Mouse (Mus musculus): ENCODE measurements around the gene Prelid1. TPM values are rescaled to one million over a fixed set of nuclear protein-coding genes. Genes with fewer than 3 reads are reported as not detected.
A peak's percentile ranks its signal among the peaks of the same experiment; 100 is the strongest.

Prelid1 gene
- total and polyA plus RNA-seq, 3 experiments, result 203 to 630 TPM; not detected in 1

- Histone ChIP-seq H3K4me3 (ENCODE audit: control insufficient read depth in 1 of 2, insufficient read depth in 1 of 2, low read depth in 2 of 2, low read length in 2 of 2) (no peak overlapping the region), H3K79me2 (ENCODE audit: control insufficient read depth, insufficient read depth, low read length, poor library complexity) (peaks cover 10% of the 10 kb centered on the region), H3K36me3 (ENCODE audit: control insufficient read depth in 1 of 2, insufficient read depth in 2 of 2, low read length in 2 of 2) (peaks cover 4 to 9% of the 10 kb centered on the region in 2 experiments; a peak in 2 of 4 replicates), H3K4me1 (ENCODE audit: control insufficient read depth in 1 of 2, insufficient read depth in 2 of 2, low read length in 2 of 2) (peaks cover 0 to 16% of the 10 kb centered on the region in 2 experiments; a peak in 2 of 4 replicates), H3K9ac (ENCODE audit: control insufficient read depth, low read depth, low read length, poor library complexity, severe bottlenecking) (no peak overlapping the region), H3K27ac (ENCODE audit: control insufficient read depth, low read depth, low read length) (no peak overlapping the region), H3K9me3 (replicated peaks; ENCODE audit: insufficient read depth, low read length) (no peaks in the 10 kb centered on the region), H3K27me3 (ENCODE audit: control insufficient read depth in 1 of 2, insufficient read depth in 2 of 2, low read length in 2 of 2) (no peaks in the 10 kb centered on the region)
- peak; percentile 94 for DNase-seq (ENCODE audit: low read depth, low spot score)
- TF ChIP-seq JUND (IDR thresholded peaks at IDR 0.05; ENCODE audit: low read depth, low read length) (peak; percentile 27; the same call in 1 of the 2 replicates), NELFE (IDR thresholded peaks at IDR 0.05; ENCODE audit: low read depth, low read length) (no peak), USF1 (IDR thresholded peaks at IDR 0.05; ENCODE audit: low read depth, low read length) (peak; percentile 67), GATA1 (IDR thresholded peaks at IDR 0.05; ENCODE audit: low read depth, low read length) (no peak), BHLHE40 (IDR thresholded peaks at IDR 0.05; ENCODE audit: borderline replicate concordance, low read depth, low read length) (no peak), CHD1 (IDR thresholded peaks at IDR 0.05; ENCODE audit: low read depth, low read length) (no peak), RAD21 (IDR thresholded peaks at IDR 0.05; ENCODE audit: low read depth, low read length) (peak; percentile 69), ZNF384 (IDR thresholded peaks at IDR 0.05; ENCODE audit: low read depth, low read length) (no peak), TAL1 (IDR thresholded peaks at IDR 0.05; ENCODE audit: low read length) (no peak), E2F4 (IDR thresholded peaks at IDR 0.05; ENCODE audit: borderline replicate concordance, low read depth, low read length) (no peak), HCFC1 (IDR thresholded peaks at IDR 0.05; ENCODE audit: low read depth, low read length) (no peak), TCF12 (IDR thresholded peaks at IDR 0.05; ENCODE audit: low read depth, low read length) (no peak), POLR2AphosphoS5 (IDR thresholded peaks at IDR 0.05; ENCODE audit: borderline replicate concordance, low read depth, low read length) (no peak), RCOR1 (IDR thresholded peaks at IDR 0.05; ENCODE audit: low read depth, low read length) (no peak), POLR2A (IDR thresholded peaks at IDR 0.05; ENCODE audit: control insufficient read depth in 1 of 2, insufficient read depth in 1 of 2, low read depth in 1 of 2, low read length in 2 of 2, poor library complexity in 1 of 2) (no peak), ETS1 (IDR thresholded peaks at IDR 0.05; ENCODE audit: low read depth, low read length) (no peak), MXI1 (IDR thresholded peaks at IDR 0.05; ENCODE audit: low read depth, low read length) (peak; percentile 94), SIN3A (IDR thresholded peaks at IDR 0.05; ENCODE audit: low read length) (peak; percentile 91), NRF1 (IDR thresholded peaks at IDR 0.05; ENCODE audit: insufficient read depth, low read depth, low read length, poor library complexity, severe bottlenecking) (peak; percentile 63), UBTF (IDR thresholded peaks at IDR 0.05; ENCODE audit: borderline replicate concordance, insufficient read depth, low read depth, low read length) (no peak), EP300 (IDR thresholded peaks at IDR 0.05; ENCODE audit: low read depth in 1 of 2, low read length in 2 of 2) (no peak), MYC (IDR thresholded peaks at IDR 0.05; ENCODE audit: low read depth, low read length) (peak; percentile 76), MAZ (IDR thresholded peaks at IDR 0.05; ENCODE audit: low read depth, low read length) (no peak), MAFK (IDR thresholded peaks at IDR 0.05; ENCODE audit: borderline replicate concordance, low read depth, low read length) (no peak), MAX (IDR thresholded peaks at IDR 0.05; ENCODE audit: low read length) (peak; percentile 86), ZC3H11A (IDR thresholded peaks at IDR 0.05; ENCODE audit: low read depth, low read length) (peak; percentile 39; the same call in 1 of the 2 replicates), ZMIZ1 (IDR thresholded peaks at IDR 0.05; ENCODE audit: low read depth, low read length) (no peak), SMC3 (IDR thresholded peaks at IDR 0.05; ENCODE audit: low read depth, low read length) (peak; percentile 77), MEF2A (IDR thresholded peaks at IDR 0.05; ENCODE audit: extremely low read depth, insufficient replicate concordance, low read depth, low read length, poor library complexity, severe bottlenecking) (no peak), USF2 (IDR thresholded peaks at IDR 0.05; ENCODE audit: borderline replicate concordance in 1 of 2, insufficient read depth in 1 of 2, low read depth in 1 of 2, low read length in 2 of 2) (no peak), CTCF (IDR thresholded peaks at IDR 0.05 in 2 of 3, conservative IDR thresholded peaks at IDR 0.05 in 1 of 3; ENCODE audit: control insufficient read depth in 1 of 3, insufficient read depth in 1 of 3, low read depth in 2 of 3, low read length in 3 of 3, poor library complexity in 1 of 3, severe bottlenecking in 1 of 3) (peak; percentile 91 to 97 (median 91)), KAT2A (conservative IDR thresholded peaks at IDR 0.05; ENCODE audit: low read depth, low read length) (no peak), ZKSCAN1 (IDR thresholded peaks at IDR 0.05; ENCODE audit: low read depth, low read length) (no peak), POLR2AphosphoS2 (IDR thresholded peaks at IDR 0.05; ENCODE audit: low read length) (no peak), CHD2 (IDR thresholded peaks at IDR 0.05; ENCODE audit: low read length) (no peak), ELF1 (IDR thresholded peaks at IDR 0.05; ENCODE audit: low read depth, low read length) (0 out of 2 replicates have a peak, but pooled peaks have one; percentile 36), TBP (IDR thresholded peaks at IDR 0.05; ENCODE audit: low read depth, low read length) (0 out of 2 replicates have a peak, but pooled peaks have one; percentile 32), MYB (IDR thresholded peaks at IDR 0.05; ENCODE audit: low read depth, low read length) (no peak)
These were observed 7.3 kb downstream of the Prelid1 start for GRCm38 (mm10) chr13:55327633-55328032.

All from MEL (cell line).